Mouse (Mus musculus): ENCODE measurements around the gene Phf19. TPM values are rescaled to one million over a fixed set of nuclear protein-coding genes. Genes with fewer than 3 reads are reported as not detected.

Gene Phf19
- polyA plus RNA-seq, 1 experiment, result 2.2 TPM

- H3K27me3 ChIP-seq (ENCODE audit: control insufficient read depth, insufficient read depth, low read length), result no peaks in the 10 kb centered on the region
- peak overlapping the region; percentile 84 for H3K4me3 ChIP-seq (replicated peaks; ENCODE audit: insufficient read depth, low read depth, low read length)
- TF ChIP-seq POLR2A (IDR thresholded peaks at IDR 0.05; ENCODE audit: borderline replicate concordance, insufficient read depth, low read length) (peak; percentile 95), CTCF (IDR thresholded peaks at IDR 0.05; ENCODE audit: borderline replicate concordance, insufficient read depth, low read depth, low read length) (no peak)
- peak overlapping the region; percentile 74 for H3K27ac ChIP-seq (ENCODE audit: insufficient read depth, low read length)
- DNase-seq, result peak; percentile 94 to 95
- WGBS, result under 1% methylated on average over 67 of the region's 67 CpGs
- H3K4me1 ChIP-seq (ENCODE audit: control insufficient read depth, insufficient read depth, low read length), result no peaks in the 10 kb centered on the region; the same call in 1 of the 2 replicates
Measured at GRCm38 (mm10) chr2:34870520-34871474, 43.0 kb downstream of the Phf19 start.

- WGBS, result 22% methylated on average over 5 of the region's 5 CpGs
- Histone ChIP-seq H3K27ac (ENCODE audit: insufficient read depth, low read length) (no peak overlapping the region), H3K4me1 (ENCODE audit: control insufficient read depth, insufficient read depth, low read length) (no peaks in the 10 kb centered on the region; the same call in 1 of the 2 replicates), H3K4me3 (replicated peaks; ENCODE audit: insufficient read depth, low read depth, low read length) (no peak overlapping the region), H3K27me3 (ENCODE audit: control insufficient read depth, insufficient read depth, low read length) (no peaks in the 10 kb centered on the region)
- TF ChIP-seq POLR2A (IDR thresholded peaks at IDR 0.05; ENCODE audit: borderline replicate concordance, insufficient read depth, low read length) (no peak), CTCF (IDR thresholded peaks at IDR 0.05; ENCODE audit: borderline replicate concordance, insufficient read depth, low read depth, low read length) (no peak)
- peak in 1 of 2 experiments; percentile 18 for DNase-seq
Measured at GRCm38 (mm10) chr2:34869680-34870079, 44.1 kb downstream of the Phf19 start.

GRCm38 (mm10) chr2:34857728-34858127, 56.1 kb downstream of the Phf19 start:
- WGBS, result 90% methylated on average over 8 of the region's 8 CpGs

GRCm38 (mm10) chr2:34855265-34855664, 58.6 kb downstream of the Phf19 start:
- no peaks in the 10 kb centered on the region for H3K27me3 ChIP-seq (ENCODE audit: control insufficient read depth, insufficient read depth, low read length)
- H3K4me3 ChIP-seq (replicated peaks; ENCODE audit: insufficient read depth, low read depth, low read length), result no peak overlapping the region
- no peak overlapping the region for H3K27ac ChIP-seq (ENCODE audit: insufficient read depth, low read length)
- H3K4me1 ChIP-seq (ENCODE audit: control insufficient read depth, insufficient read depth, low read length), result no peaks in the 10 kb centered on the region
- no peak for DNase-seq
- WGBS, result 83% methylated on average over 4 of the region's 4 CpGs
- no peak for TF ChIP-seq CTCF (IDR thresholded peaks at IDR 0.05; ENCODE audit: borderline replicate concordance, insufficient read depth, low read depth, low read length)
- TF ChIP-seq POLR2A (IDR thresholded peaks at IDR 0.05; ENCODE audit: borderline replicate concordance, insufficient read depth, low read length), result no peak

More at GRCm38 (mm10) chr2:34857728-34858127, 56.1 kb downstream of the Phf19 start:
- no peaks in the 10 kb centered on the region for H3K27me3 ChIP-seq (ENCODE audit: control insufficient read depth, insufficient read depth, low read length)
- TF ChIP-seq POLR2A (IDR thresholded peaks at IDR 0.05; ENCODE audit: borderline replicate concordance, insufficient read depth, low read length), result no peak
- no peak for TF ChIP-seq CTCF (IDR thresholded peaks at IDR 0.05; ENCODE audit: borderline replicate concordance, insufficient read depth, low read depth, low read length)
- no peaks in the 10 kb centered on the region for H3K4me1 ChIP-seq (ENCODE audit: control insufficient read depth, insufficient read depth, low read length)
- no peak overlapping the region for H3K4me3 ChIP-seq (replicated peaks; ENCODE audit: insufficient read depth, low read depth, low read length)
- no peak for DNase-seq
- no peak overlapping the region for H3K27ac ChIP-seq (ENCODE audit: insufficient read depth, low read length)

GRCm38 (mm10) chr2:34847702-34848101, 66.1 kb downstream of the Phf19 start:
- Histone ChIP-seq H3K4me1 (ENCODE audit: control insufficient read depth, insufficient read depth, low read length) (no peaks in the 10 kb centered on the region), H3K27me3 (ENCODE audit: control insufficient read depth, insufficient read depth, low read length) (no peaks in the 10 kb centered on the region), H3K4me3 (replicated peaks; ENCODE audit: insufficient read depth, low read depth, low read length) (no peak overlapping the region), H3K27ac (ENCODE audit: insufficient read depth, low read length) (no peak overlapping the region)
- WGBS, result 94% methylated on average over 1 of the region's 1 CpGs
- TF ChIP-seq POLR2A (IDR thresholded peaks at IDR 0.05; ENCODE audit: borderline replicate concordance, insufficient read depth, low read length), result no peak
- TF ChIP-seq CTCF (IDR thresholded peaks at IDR 0.05; ENCODE audit: borderline replicate concordance, insufficient read depth, low read depth, low read length), result no peak
- DNase-seq, result no peak

Other genes starting within 250 kb of the Phf19 start
- gene Gapvd1, start 158.8 kb downstream of the Phf19 start, polyA plus RNA-seq (2012; rRNA removed), result 49.4 and 52.8 TPM in 2 replicates
- gene Hspa5, start 142.1 kb downstream of the Phf19 start, polyA plus RNA-seq (2012; rRNA removed), result 226 and 249 TPM in 2 replicates
- 43.2 and 46.8 TPM in 2 replicates for gene Rabepk, start 114.1 kb downstream of the Phf19 start, polyA plus RNA-seq (2012; rRNA removed)
- gene Fbxw2, start 87.7 kb downstream of the Phf19 start, polyA plus RNA-seq (2012; rRNA removed), result 71.4 and 77.5 TPM in 2 replicates
- not detected in 2 replicates for gene Gm34653, start 81.0 kb downstream of the Phf19 start, polyA plus RNA-seq (2012; rRNA removed)
- gene Cutal, start 39.6 kb downstream of the Phf19 start, polyA plus RNA-seq (2012; rRNA removed), result 0.88 and 0.89 TPM in 2 replicates
- gene Psmd5, start 39.1 kb downstream of the Phf19 start, polyA plus RNA-seq (2012; rRNA removed), result 47.9 and 52.9 TPM in 2 replicates
- gene Traf1, start 47.7 kb upstream of the Phf19 start, polyA plus RNA-seq (2012; rRNA removed), result 8.4 and 9.1 TPM in 2 replicates
- 0.59 and 1.1 TPM in 2 replicates for gene Hc, start 147.4 kb upstream of the Phf19 start, polyA plus RNA-seq (2012; rRNA removed)
- gene AI182371, start 187.5 kb upstream of the Phf19 start, polyA plus RNA-seq (2012; rRNA removed), result 0.57 and 0.63 TPM in 2 replicates
- 15.1 and 15.7 TPM in 2 replicates for gene Cntrl, start 195.5 kb upstream of the Phf19 start, polyA plus RNA-seq (2012; rRNA removed)

Data from cerebellum, adult 2 months (tissue).